Mouse (Mus musculus) G1E (cell line): ENCODE measurements around the gene Chrnb1.

ENCODE experiments used
- CTCF ChIP-seq: IDR thresholded peaks from 2 replicates; pipeline ENCODE4 v1.5.1; 2012; ENCODE audit warnings: low read depth, low read length, inconsistent platforms, mixed read lengths
- POLR2AphosphoS5 ChIP-seq: IDR thresholded peaks from 2 replicates; pipeline ENCODE4 v1.6.1; 2012; ENCODE audit warnings: low read depth, low read length, inconsistent platforms; ENCODE audit not compliant: insufficient replicate concordance

DNA sequence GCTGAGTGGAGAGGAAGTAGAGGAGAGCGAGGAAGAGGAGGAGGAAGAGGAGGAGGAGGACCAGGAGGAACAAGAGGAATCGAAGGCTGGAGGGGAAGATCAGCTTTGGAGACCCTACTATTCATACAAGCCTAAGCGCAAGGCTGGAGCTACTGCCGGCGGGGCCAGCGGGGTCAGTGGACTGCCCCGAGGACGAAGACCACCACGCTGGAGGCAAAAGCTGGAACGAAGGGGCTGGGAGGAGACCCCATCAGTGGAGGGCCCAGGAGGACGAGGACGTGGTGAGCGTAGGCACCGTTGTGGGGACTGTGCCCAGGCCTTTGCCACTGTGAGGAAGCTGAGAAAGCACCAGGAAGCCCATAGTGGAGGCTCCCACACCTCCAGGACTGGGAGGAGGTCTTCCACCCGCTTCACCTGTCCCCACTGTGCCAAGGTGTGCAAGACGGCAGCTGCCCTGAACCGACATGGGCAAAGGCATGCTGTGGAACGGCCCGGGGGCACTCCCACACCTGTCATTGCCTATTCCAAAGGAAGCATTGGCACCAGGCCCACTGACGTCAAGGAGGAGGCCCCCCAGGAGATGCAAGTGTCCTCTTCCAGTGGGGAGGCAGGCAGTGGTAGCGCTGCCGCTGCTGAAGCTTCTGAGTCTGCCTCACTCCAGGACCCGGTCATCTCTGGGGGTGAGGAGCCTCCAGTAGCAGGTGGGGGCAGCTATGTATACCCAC is 17.3 kb downstream of the Chrnb1 start:
- TF ChIP-seq CTCF (no peak), POLR2AphosphoS5 (no peak)
